Mouse (Mus musculus): ENCODE measurements around the gene Trp53i13. TPM values are rescaled to one million over a fixed set of nuclear protein-coding genes. Genes with fewer than 3 reads are reported as not detected.
A peak's percentile ranks its signal among the peaks of the same experiment; 100 is the strongest.

The Trp53i13 gene
- polyA plus RNA-seq, 1 experiment: 72.7 TPM

DNA sequence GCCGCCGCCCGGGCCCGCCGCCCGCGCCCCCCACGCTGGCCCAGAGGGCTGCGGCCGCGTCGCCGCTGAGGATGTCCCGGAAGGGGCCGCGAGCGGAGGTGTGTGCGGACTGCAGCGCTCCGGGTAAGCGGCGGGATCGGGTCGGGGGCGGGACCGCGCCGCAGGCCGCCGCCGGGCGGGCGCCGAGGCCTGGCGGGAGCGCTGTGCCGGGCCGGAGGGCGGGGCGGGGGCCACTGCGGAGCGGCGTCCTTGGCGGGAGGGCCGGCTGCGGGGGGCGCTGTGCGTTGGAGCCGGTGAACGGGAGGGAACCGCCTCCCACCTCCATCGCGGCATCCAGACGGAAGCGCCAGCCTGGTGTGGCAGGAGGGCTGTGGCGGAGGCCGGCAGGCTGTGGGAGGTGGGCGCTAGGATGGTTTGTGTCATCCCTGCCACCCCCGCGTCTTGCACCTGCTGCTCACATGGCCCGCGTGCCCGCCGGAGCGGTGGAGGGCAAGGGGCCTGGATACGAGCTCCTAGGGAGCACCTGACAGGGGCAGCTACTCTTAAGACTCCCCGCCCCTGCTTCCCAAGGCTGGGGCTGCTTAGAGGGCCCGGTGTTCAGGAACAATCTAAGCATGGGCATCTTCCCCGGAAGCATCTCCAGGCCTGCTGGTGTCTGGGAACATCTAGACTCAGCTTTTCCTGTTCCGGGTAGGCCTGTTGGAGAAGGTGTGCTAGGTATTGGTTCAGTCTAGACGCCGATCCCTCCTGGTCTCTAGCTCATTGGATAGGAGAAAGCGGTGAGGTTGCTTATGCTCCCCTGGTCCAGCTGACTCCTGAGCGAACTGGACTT is 22.1 kb downstream of the Trp53i13 start, which contains the start of gene Git1:
Gene Git1 (plus strand): TSS at position 51 of the 832 bp plus-strand sequence.
- Histone ChIP-seq H3K4me3 (ENCODE audit: control insufficient read depth, insufficient read depth, low read length) (peak within 1 kb of the TSS; percentile 72), H3K27ac (ENCODE audit: control insufficient read depth, insufficient read depth, low read length) (peak within 1 kb of the TSS; percentile 2; the same call in 1 of the 2 replicates), H3K36me3 (ENCODE audit: control insufficient read depth, insufficient read depth, low read length) (no peaks in the 10 kb centered on the region), H3K4me1 (replicated peaks; ENCODE audit: control insufficient read depth, insufficient read depth, low read length) (peaks cover 41% of the 10 kb centered on the region), H3K27me3 (ENCODE audit: control insufficient read depth, insufficient read depth, low read length) (no peaks in the 10 kb centered on the region; the same call in 1 of the 2 replicates)
- 3% methylated on average over 73 of the region's 74 CpGs for WGBS
- no peak for TF ChIP-seq POLR2A (IDR thresholded peaks at IDR 0.05; ENCODE audit: control insufficient read depth, extremely low read depth, insufficient read depth, low read length, poor library complexity)
- no peak for TF ChIP-seq CTCF (IDR thresholded peaks at IDR 0.05; ENCODE audit: borderline replicate concordance, control insufficient read depth, extremely low read depth, insufficient read depth, low read length, poor library complexity)
- peak; percentile 54 for DNase-seq

DNA sequence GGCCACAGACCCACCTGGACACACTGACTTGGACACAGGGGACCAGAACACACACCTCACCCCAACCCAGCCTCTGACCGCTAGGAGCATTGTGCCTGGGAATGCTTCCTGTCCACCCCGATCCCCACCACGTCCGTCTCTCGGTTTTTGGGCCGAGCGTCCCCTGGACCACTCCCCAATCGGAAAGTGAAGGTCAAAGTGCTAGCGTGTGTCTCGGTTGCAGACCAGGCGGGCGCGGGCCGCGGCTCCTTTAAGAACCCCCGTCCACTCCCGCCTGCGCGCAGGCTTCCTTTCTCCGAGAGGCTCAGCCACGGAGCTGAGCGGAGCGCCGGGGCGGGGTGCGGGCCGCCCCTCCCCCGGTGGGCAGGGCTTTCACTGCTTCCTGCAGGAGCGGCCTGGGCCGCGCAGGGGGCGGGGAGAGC is 22.9 kb downstream of the Trp53i13 start:
- TF ChIP-seq CTCF (IDR thresholded peaks at IDR 0.05; ENCODE audit: borderline replicate concordance, control insufficient read depth, extremely low read depth, insufficient read depth, low read length, poor library complexity) (peak; percentile 74; the same call in 1 of the 2 replicates), POLR2A (IDR thresholded peaks at IDR 0.05; ENCODE audit: control insufficient read depth, extremely low read depth, insufficient read depth, low read length, poor library complexity) (peak; percentile 73)
- DNase-seq: peak; percentile 93
- Histone ChIP-seq H3K27ac (ENCODE audit: control insufficient read depth, insufficient read depth, low read length) (peak overlapping the region; percentile 2; the same call in 1 of the 2 replicates), H3K36me3 (ENCODE audit: control insufficient read depth, insufficient read depth, low read length) (no peaks in the 10 kb centered on the region), H3K4me1 (replicated peaks; ENCODE audit: control insufficient read depth, insufficient read depth, low read length) (peaks cover 44% of the 10 kb centered on the region), H3K27me3 (ENCODE audit: control insufficient read depth, insufficient read depth, low read length) (no peaks in the 10 kb centered on the region; the same call in 1 of the 2 replicates), H3K4me3 (ENCODE audit: control insufficient read depth, insufficient read depth, low read length) (peak overlapping the region; percentile 61)
- WGBS: 1% methylated on average over 31 of the region's 32 CpGs

DNA sequence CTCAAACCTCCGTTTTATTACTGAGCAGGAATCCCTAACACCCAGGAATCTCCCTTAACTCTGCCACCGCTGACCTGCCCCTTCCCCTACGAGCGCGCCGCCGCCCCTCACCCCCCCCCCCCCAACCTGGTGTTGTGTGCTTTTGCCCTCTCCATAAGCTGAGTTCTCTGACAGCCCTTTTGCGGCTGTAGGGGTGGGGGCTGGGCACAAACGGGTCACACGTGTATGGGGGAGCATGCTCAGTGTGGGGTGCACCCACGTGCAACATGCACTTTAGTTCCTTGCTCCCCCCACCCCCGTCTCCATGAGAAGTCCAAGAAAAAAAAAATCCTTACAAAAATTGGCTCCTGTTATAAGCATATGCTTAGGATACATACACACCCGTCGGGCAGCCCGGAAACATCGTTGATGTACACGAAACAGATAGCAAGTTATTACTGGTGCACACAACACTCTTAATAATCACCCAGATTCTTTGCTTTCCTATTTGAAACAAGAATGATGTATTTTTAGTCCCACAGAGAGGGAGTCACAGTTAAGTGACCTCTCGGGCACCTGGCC is 23.4 kb downstream of the Trp53i13 start:
- Histone ChIP-seq H3K4me3 (ENCODE audit: control insufficient read depth, insufficient read depth, low read length) (peak overlapping the region; percentile 61), H3K27ac (ENCODE audit: control insufficient read depth, insufficient read depth, low read length) (peak overlapping the region; percentile 2; the same call in 1 of the 2 replicates), H3K4me1 (replicated peaks; ENCODE audit: control insufficient read depth, insufficient read depth, low read length) (peaks cover 43% of the 10 kb centered on the region), H3K36me3 (ENCODE audit: control insufficient read depth, insufficient read depth, low read length) (no peaks in the 10 kb centered on the region), H3K27me3 (ENCODE audit: control insufficient read depth, insufficient read depth, low read length) (no peaks in the 10 kb centered on the region; the same call in 1 of the 2 replicates)
- WGBS: under 1% methylated on average over 18 of the region's 18 CpGs
- TF ChIP-seq CTCF (IDR thresholded peaks at IDR 0.05; ENCODE audit: borderline replicate concordance, control insufficient read depth, extremely low read depth, insufficient read depth, low read length, poor library complexity): no peak
- peak; percentile 59 for DNase-seq

DNA sequence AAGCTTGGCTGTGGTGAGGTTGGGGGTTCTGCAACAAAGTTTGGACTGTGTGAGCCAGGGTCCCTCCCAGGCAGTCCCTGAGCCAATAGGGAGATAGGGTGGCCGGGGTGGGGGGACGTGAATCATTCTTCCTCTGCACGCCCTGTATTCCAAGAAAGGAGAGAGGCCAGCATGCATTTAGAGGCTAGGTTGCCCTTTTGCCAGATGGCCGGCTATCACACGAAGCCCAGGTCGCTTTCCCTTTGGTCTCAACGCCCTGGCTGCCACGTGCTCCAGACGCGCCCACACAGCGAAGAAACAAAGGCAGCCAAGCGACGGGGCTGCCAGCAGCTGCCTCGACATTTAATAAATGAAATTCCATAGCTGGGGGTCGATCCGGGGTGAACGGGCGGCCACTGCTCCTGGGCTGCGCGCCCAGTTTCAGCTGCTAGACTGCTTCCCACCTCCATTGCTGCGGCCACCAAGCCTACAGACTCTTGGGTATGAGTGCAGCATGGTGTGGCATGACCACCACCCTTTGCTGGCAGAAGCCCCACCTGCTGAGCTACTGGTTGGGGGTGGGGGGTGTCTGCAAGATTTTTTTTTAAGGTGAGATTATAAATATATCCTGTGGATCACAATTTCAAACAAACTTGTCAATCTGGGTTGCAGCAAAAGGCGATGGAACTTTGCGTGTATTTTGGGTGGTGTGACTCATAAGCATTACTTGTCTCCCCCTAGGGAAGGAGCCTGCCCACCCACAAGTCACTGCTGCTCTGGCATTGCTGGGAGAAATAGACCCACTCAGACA is 24.1 kb downstream of the Trp53i13 start:
- DNase-seq: peak; percentile 33
- no peak overlapping the region for H3K27ac ChIP-seq (ENCODE audit: control insufficient read depth, insufficient read depth, low read length)
- peak overlapping the region; percentile 18 for H3K4me3 ChIP-seq (ENCODE audit: control insufficient read depth, insufficient read depth, low read length)
- H3K4me1 ChIP-seq (replicated peaks; ENCODE audit: control insufficient read depth, insufficient read depth, low read length): peaks cover 43% of the 10 kb centered on the region
- no peaks in the 10 kb centered on the region for H3K36me3 ChIP-seq (ENCODE audit: control insufficient read depth, insufficient read depth, low read length)
- TF ChIP-seq POLR2A (IDR thresholded peaks at IDR 0.05; ENCODE audit: control insufficient read depth, extremely low read depth, insufficient read depth, low read length, poor library complexity) (no peak), CTCF (IDR thresholded peaks at IDR 0.05; ENCODE audit: borderline replicate concordance, control insufficient read depth, extremely low read depth, insufficient read depth, low read length, poor library complexity) (no peak)
- under 1% methylated on average over 23 of the region's 23 CpGs for WGBS
- no peaks in the 10 kb centered on the region; the same call in 1 of the 2 replicates for H3K27me3 ChIP-seq (ENCODE audit: control insufficient read depth, insufficient read depth, low read length)

DNA sequence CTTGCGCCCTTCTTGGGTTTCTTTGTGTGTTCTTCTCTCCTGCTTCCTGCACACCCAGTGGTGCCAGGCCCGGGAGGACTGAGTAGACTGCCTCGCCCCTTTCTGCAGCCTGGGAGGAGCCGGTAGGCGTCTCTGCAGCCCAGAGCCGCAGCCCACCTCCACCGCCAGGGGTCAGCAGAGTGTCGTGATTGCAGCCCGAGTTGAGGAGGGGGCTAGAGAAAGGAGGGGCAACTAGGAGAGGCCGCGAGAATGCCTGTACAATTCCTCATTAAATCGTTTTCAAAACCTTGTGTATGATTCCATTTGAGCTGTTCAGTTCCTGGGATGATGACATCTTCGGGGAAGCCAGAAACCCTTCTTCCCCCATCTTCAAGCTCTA is 24.7 kb downstream of the Trp53i13 start:
- H3K27me3 ChIP-seq (ENCODE audit: control insufficient read depth, insufficient read depth, low read length): no peaks in the 10 kb centered on the region; the same call in 1 of the 2 replicates
- under 1% methylated on average over 13 of the region's 13 CpGs for WGBS
- H3K4me1 ChIP-seq (replicated peaks; ENCODE audit: control insufficient read depth, insufficient read depth, low read length): peaks cover 45% of the 10 kb centered on the region
- peak; percentile 95 for DNase-seq
- no peaks in the 10 kb centered on the region for H3K36me3 ChIP-seq (ENCODE audit: control insufficient read depth, insufficient read depth, low read length)
- TF ChIP-seq POLR2A (IDR thresholded peaks at IDR 0.05; ENCODE audit: control insufficient read depth, extremely low read depth, insufficient read depth, low read length, poor library complexity): no peak
- peak; percentile 97 for TF ChIP-seq CTCF (IDR thresholded peaks at IDR 0.05; ENCODE audit: borderline replicate concordance, control insufficient read depth, extremely low read depth, insufficient read depth, low read length, poor library complexity)
- no peak overlapping the region for H3K27ac ChIP-seq (ENCODE audit: control insufficient read depth, insufficient read depth, low read length)
- H3K4me3 ChIP-seq (ENCODE audit: control insufficient read depth, insufficient read depth, low read length): peak overlapping the region; percentile 18; the same call in 1 of the 2 replicates

DNA sequence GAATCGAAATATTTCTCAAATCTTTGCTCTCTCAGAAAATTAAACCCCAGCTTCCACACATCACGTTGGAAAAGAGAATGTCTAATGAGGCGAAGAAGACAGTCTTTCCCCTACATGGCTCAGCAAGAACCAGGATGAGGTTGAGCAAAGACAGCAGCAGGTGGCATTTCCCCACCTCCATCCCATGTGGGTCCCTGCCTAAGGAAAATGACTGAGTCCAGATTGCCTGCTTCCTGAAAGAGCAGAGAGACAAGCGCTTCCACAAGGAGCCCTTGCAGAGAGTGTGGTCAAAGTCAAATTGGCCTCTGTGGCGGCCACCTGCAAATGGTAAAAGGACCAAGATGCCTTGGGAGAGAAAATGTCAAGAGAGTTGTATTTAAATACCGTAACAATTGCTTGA is 25.3 kb downstream of the Trp53i13 start:
- WGBS: 76% methylated on average over 6 of the region's 6 CpGs
- DNase-seq: no peak
- no peaks in the 10 kb centered on the region for H3K36me3 ChIP-seq (ENCODE audit: control insufficient read depth, insufficient read depth, low read length)
- TF ChIP-seq POLR2A (IDR thresholded peaks at IDR 0.05; ENCODE audit: control insufficient read depth, extremely low read depth, insufficient read depth, low read length, poor library complexity) (no peak), CTCF (IDR thresholded peaks at IDR 0.05; ENCODE audit: borderline replicate concordance, control insufficient read depth, extremely low read depth, insufficient read depth, low read length, poor library complexity) (no peak)
- peaks cover 47% of the 10 kb centered on the region for H3K4me1 ChIP-seq (replicated peaks; ENCODE audit: control insufficient read depth, insufficient read depth, low read length)
- no peaks in the 10 kb centered on the region; the same call in 1 of the 2 replicates for H3K27me3 ChIP-seq (ENCODE audit: control insufficient read depth, insufficient read depth, low read length)
- H3K4me3 ChIP-seq (ENCODE audit: control insufficient read depth, insufficient read depth, low read length): no peak overlapping the region
- H3K27ac ChIP-seq (ENCODE audit: control insufficient read depth, insufficient read depth, low read length): no peak overlapping the region

Measured in thymus, adult 2 months (tissue).